Mouse (Mus musculus): ENCODE results near the gene Ctnna3.
A peak's percentile ranks its signal among the peaks of the same experiment; 100 is the strongest.
"Not testable (repeated sequence)": the region's sequence is repeated elsewhere in the genome, so short reads cannot be mapped to it uniquely, and the experiment has no call there.

Ctnna3 gene

DNA sequence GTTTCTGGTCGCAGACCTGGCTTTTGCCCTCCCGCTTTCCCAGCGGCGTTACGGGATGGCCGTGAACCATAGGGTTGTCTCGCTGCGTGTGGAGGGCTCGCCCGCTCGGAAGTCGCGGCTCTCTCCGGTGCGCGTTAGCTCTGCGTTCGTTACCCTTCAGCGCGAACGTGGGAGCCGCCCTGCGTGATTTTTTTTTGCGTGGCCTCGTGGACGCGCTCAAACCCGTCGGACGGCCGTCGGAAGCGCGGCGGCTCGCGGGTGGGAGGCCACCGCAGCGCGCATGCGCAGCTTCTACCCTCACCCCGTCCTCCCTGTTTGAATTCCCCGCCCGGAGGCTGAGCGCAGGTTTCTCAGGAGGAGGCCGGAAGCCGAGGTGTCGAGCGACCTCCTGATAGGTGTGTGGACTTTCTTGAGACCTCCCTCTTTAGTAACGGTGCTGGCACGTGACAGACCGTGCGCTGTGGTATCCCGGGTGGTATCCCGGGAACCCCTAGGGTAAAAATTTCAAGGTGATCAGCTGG, at the start of gene Ctnna3:
Ctnna3 (plus strand) TSS at position 314 of the 521 bp plus-strand sequence.
- DNase-seq (ENCODE audit: low read depth, low spot score), result peak; percentile 88

DNA sequence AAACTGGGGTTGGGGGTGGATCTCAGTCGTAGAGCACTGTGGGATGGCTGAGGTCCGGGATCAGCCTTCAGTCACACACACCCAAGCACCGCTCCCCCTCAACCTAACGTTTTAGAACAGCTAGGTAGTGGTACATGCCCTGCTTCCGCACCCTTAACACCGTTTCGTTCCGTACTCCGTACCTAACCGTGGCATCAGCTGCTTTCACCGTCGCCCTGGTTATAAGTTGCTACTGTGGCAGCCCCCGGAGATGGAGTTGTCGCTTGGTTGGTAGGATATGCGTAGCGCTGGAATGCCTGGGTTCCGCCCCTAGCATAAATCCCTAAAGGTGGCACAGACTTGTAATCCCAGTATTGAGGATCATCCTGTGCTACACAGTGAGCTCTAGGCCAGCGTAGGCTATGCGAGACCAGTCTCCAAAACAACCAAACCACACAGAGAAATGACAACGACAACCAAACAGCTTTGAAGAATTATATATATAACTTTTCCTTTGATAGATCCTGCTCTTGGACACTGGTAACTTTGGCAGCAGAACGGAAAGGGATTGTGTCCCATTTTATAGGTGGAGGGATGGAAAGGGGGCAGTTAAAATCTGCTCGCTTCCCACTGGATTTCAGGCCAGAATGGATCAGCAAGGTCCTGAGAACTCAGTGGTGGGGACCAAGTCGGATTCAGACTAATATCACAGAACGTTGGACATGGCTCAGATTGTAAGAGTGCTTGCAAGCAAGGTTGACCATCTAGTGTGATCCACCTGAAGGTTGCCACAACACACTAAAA, 48.2 kb upstream of the Ctnna3 start, which contains the start of gene Sirt1:
Sirt1 (minus strand) TSS at position 207 of the 783 bp plus-strand sequence.
- no peak for DNase-seq (ENCODE audit: low read depth, low spot score)

DNA sequence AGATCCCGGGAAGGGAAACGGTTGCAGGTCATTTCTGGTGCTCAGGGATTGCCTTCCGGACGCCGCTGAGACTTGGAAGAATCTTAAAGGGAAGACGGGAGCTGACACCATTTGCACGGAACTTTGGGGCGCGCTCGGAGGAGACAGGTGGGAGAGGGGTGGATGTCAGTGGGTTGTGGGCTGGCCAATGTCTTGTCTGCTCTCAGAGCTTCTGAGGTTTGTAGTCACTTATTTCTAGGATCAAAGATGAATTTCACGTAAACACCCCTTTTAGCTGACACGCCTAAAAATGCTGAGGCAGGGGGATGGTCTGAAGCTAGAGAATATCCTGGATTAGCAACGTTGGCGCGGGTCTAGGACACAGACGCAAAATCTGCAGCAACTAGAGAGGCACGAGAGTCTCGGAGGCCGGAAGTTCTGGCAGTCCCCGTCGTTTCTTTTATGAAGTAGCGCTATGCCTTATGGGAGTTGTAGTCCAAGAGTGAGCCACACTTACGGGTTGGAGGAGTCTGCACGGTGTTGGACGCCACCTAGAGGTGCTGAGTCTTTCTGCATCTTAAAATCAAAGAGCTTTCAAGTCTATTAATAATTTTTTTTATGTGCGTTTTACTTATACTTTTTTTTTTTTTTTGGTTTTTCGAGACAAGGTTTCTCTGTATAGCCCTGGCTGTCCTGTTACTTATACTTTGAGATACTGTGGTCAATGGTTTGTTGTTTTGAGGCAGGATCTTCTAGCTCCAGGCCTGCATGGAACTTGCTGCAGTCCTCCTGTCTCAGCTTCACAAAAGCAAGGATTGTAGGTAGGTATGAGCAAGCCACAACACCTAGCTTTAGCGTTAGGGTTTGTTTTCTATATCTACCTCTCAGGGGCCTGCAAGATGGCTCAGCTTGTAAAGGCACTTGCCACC, 47.3 kb upstream of the Ctnna3 start, which contains the start of gene Dnajc12:
Dnajc12 (plus strand) TSS at position 72 of the 908 bp plus-strand sequence.
- DNase-seq (ENCODE audit: low read depth, low spot score), result peak; percentile 92

DNA sequence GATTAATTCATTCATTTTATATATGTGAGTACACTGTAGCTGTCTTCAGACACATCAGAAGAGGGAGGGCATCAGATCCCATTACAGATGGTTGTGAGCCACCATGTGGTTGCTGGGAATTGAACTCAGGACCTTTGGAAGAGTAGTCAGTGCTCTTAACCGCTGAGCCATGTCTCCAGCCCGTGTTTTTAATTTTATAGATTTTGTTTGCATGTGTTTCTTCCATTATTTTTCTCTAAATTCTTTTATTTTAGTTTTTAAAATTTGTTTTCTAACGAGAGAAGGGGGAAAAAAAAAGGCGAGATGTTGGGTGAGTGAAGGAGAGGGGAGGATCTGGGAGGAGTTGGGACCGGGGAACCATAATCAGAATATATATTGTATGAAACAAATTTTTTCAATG, 44.0 kb upstream of the Ctnna3 start:
- not testable (repeated sequence) for DNase-seq (ENCODE audit: low read depth, low spot score)

DNA sequence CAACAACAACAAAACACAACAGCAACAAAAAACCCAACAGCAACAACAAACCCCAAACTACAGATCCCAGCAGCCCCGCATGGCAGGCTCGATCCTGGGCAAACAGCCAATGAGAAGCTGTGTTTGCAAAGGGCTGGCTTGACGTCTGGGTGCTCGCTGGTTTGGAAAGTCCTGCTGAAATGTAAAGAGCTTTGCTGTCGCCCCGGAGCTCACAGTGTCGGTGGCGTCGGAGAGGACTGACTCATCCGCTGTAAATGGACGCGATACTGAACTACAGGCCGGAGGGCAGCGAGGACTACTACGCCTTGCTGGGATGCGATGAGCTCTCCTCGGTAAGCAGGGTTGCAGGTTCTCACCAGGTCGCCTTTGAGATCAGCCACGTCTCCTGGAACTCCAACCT, 43.5 kb upstream of the Ctnna3 start:
- peak; percentile 57 for DNase-seq (ENCODE audit: low read depth, low spot score)

DNA sequence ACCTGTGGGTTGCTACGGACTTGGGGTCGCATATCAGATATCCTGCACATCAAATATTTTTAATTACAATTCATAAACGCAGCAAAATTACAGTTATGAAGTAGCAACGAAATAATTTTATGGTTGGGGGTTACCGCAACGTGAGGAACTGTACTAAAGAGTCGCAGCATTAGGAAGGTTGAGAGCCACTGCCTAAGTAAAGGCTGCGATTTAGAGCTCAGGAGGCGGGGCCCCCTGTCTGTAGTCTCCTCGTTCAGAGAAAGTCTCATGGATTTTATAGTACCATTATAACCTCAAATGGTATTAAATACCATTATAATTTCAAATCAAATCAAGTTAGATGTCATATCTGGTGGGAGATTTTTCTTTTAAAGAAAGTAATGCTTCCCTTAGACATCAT, 42.9 kb upstream of the Ctnna3 start:
- no peak for DNase-seq (ENCODE audit: low read depth, low spot score)

DNA sequence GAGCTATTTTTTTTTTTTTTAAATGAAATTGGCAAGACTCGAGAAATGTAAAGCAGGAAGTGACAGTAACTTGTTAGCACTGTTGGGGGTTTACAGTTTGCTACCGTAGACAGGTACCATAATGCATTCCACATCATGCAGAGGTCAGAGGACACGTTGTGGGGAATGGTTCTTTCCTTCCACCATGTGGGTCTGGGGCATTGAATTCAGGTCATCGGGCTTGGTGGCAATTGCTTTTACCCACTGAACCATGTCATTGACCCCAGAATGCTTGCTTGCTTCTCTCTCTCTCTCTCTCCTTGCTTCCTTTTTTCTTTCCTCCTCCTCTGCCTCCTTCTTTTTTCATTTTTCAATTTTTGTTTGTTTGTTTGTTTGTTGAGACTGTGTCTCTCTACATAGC, 41.0 kb upstream of the Ctnna3 start:
- DNase-seq (ENCODE audit: low read depth, low spot score), result no peak

- DNase-seq (ENCODE audit: low read depth, low spot score), result no peak
Observed at GRCm38 (mm10) chr10:63396963-63397362, 32.9 kb upstream of the Ctnna3 start.

GRCm38 (mm10) chr10:63402731-63403504, 27.0 kb upstream of the Ctnna3 start:
- DNase-seq (ENCODE audit: low read depth, low spot score), result no peak

DNA sequence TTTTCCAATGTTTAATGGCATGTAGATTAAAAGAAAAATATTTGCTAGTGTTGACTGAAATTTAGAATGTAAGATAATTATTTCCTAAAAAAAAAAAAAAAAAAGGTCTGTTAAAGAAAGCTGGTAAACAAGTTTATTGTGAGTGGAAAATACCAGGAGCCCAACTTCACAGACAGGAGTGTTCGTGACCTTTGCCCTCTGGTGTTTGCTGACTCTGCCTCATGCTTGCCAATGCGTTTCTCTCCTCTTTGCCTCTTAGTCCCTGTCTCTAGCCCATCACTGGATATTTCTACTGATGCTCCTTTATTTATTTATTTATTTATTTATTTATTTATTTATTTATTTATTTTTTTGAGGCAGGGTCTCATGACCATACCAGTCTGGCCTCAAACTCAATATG, 26.3 kb upstream of the Ctnna3 start:
- DNase-seq (ENCODE audit: low read depth, low spot score), result no peak

GRCm38 (mm10) chr10:63410162-63410956, 19.5 kb upstream of the Ctnna3 start:
- DNase-seq (ENCODE audit: low read depth, low spot score), result no peak

- not testable (repeated sequence) for DNase-seq (ENCODE audit: low read depth, low spot score)
Observed at GRCm38 (mm10) chr10:63411674-63412073, 18.2 kb upstream of the Ctnna3 start.

- no peak for DNase-seq (ENCODE audit: low read depth, low spot score)
Observed at GRCm38 (mm10) chr10:63412756-63413155, 17.1 kb upstream of the Ctnna3 start.

DNA sequence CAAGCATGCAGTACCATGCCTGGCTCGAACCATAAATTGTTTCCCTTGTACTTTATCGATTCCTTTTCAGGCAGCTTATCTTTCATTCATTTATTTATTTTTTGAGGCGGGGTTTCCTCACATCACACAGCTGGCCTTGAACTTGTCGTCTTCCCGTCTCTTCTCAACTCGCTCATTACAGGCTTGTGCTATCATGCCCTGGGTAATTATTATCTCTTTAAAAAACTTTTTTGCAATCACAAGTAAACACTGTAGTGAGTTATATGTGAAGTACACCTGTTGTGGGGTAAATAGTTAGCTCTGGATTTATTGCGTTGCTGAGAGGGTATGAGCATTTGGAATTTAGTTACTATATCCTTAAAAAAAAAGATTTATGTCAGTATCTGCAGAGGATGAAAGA, 14.6 kb upstream of the Ctnna3 start:
- DNase-seq (ENCODE audit: low read depth, low spot score), result no peak

DNA sequence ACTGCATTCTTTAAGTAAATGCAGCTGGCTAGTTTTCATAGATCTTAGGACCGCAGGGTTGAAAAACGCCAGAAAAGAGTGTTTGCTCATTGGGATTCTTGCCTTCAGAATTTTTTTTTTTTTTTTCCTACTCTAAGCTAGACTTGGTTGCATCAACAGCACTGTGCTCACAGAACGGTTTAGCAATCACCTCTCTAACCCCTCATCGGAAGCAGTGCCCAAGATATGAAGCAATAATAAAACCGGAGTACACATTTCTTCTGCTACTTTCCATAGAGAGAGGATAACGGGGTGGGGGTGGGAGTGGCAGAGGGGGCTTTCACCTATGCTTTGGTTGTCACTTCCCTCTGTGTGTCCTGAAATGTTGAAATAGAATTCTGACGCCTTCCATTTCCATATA, 14.0 kb upstream of the Ctnna3 start:
- no peak for DNase-seq (ENCODE audit: low read depth, low spot score)

GRCm38 (mm10) chr10:63417061-63417460, 12.8 kb upstream of the Ctnna3 start:
- no peak for DNase-seq (ENCODE audit: low read depth, low spot score)

DNA sequence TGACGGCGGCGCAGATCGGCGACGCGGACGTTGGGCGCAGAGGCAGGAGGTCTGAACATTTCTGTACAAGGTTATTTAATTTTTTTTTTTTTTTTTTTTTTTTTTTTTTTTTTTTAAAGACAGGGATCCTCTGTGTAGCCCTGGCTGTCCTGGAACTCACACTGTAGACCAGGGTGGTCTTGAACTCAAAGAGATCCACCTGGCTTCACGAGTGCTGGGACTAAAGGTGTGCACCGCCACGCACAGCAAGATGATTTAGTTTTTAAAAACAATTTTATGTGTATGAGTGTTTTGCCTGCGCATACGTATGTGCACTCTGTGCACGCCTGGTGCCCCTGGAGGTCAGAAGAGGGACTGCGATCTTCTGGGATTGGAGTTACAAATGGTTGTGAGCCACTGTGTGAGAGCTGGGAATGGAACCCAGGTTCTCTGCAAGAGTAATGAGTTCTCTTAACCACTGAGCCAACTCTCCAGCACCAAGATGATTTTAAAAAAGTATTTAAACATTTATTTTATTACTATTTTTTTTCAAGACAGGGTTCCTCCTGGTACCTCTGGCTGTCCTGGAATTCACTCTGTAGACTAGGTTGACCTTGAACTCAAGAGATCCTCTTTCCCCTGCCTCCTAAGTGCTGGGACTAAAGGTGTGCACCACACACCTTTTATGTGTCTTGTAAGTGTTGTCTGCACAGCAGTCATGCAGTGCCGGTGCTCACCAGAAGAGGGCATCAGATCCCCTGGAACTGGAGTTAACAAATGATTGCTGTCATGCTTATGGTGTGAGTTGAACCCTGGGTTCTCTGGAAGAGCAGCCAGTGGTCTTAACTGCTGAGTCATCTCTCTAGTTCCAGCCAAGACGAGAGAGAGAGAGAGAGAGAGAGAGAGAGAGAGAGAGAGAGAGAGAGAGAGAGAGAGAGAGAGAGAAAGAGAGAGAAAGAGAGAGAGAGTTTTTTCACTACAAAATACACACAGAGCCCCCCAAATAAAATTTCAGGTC, 7.9 kb upstream of the Ctnna3 start, which contains the start of gene Gm7075:
Gm7075 (minus strand) TSS at position 51 of the 997 bp plus-strand sequence.
- DNase-seq (ENCODE audit: low read depth, low spot score), result no peak

- DNase-seq (ENCODE audit: low read depth, low spot score), result no peak
Observed at GRCm38 (mm10) chr10:63422736-63422992, 7.2 kb upstream of the Ctnna3 start.

Measured in c-Kit-negative CD71-positive TER-119-positive erythroid progenitor cells, embryonic 14.5 days (primary cell).